Mouse (Mus musculus): ENCODE measurements at regions not wholly inside any gene's neighbourhood (a gene's known extent, or its start where the extent isn't known, plus 50 kb on each side); places are given as distances from the start of the nearest gene placed in this dataset.

DNA sequence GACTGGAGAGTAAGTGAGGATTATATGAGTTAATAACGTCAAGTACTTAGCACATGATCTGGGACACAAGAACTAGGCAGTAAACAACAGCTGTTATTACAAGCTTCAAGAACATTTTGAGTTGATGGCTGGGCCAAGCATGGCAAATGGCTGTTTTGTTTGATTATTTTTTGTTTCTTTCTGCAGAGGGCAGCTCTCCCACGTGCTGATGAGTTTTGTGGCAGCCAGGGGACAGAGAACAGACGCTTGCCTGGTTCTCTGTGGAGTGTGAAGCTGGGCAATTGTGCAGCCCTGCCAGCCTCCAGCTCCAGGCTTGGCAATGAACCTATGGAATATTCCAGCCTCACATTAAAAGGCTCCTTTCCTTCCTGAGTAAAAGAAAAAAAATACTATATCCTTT lies 592.2 kb downstream of the Tox3 start:
- Histone ChIP-seq H3K4me2 (ENCODE audit: low read depth, low read length, severe bottlenecking) (no peak overlapping the region), H3K4me1 (replicated peaks; ENCODE audit: control insufficient read depth, insufficient read depth, low read length) (no peaks in the 10 kb centered on the region), H3K9me3 (ENCODE audit: control insufficient read depth, low read length) (no peaks in the 10 kb centered on the region), H3K9ac (ENCODE audit: low read length) (no peak overlapping the region), H3K36me3 (ENCODE audit: control insufficient read depth, insufficient read depth, low read length) (no peaks in the 10 kb centered on the region), H3K27me3 (ENCODE audit: control insufficient read depth, insufficient read depth, low read length) (no peaks in the 10 kb centered on the region), H3K27ac (ENCODE audit: low read depth, low read length) (no peak overlapping the region), H3K4me3 (ENCODE audit: low read depth, low read length) (no peak overlapping the region)
- ATAC-seq (replicated peaks; ENCODE audit: low FRiP score) (no peak), DNase-seq (ENCODE audit: low spot score) (no peak)
- WGBS, result 68% methylated on average over 3 of the region's 3 CpGs

DNA sequence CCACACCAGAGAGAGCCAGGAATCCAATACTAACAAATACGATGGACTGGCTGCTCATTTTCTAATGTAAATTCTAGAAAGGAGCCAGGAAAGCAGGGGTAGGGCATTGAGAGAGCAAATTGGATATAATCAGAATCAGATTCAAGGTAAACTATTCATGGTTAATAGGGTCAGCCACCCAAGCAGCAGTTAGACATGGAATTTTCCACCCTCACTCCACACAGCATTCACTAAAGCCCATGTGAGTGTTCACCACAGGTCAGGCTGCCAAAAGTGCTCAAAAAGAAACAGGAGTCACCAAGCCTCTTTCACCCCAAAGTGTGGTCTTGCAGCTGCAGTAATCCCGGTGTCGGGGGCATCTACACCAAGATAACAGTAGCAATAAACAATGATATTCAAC lies 596.9 kb downstream of the Tox3 start:
- Histone ChIP-seq H3K27ac (ENCODE audit: low read depth, low read length) (no peak overlapping the region), H3K27me3 (ENCODE audit: control insufficient read depth, insufficient read depth, low read length) (no peaks in the 10 kb centered on the region), H3K9ac (ENCODE audit: low read length) (no peak overlapping the region), H3K4me1 (replicated peaks; ENCODE audit: control insufficient read depth, insufficient read depth, low read length) (no peaks in the 10 kb centered on the region), H3K4me2 (ENCODE audit: low read depth, low read length, severe bottlenecking) (no peak overlapping the region), H3K4me3 (ENCODE audit: low read depth, low read length) (no peak overlapping the region), H3K36me3 (ENCODE audit: control insufficient read depth, insufficient read depth, low read length) (no peaks in the 10 kb centered on the region), H3K9me3 (ENCODE audit: control insufficient read depth, low read length) (no peaks in the 10 kb centered on the region)
- DNase-seq (ENCODE audit: low spot score), result no peak
- ATAC-seq (replicated peaks; ENCODE audit: low FRiP score), result no peak
- 90% methylated on average over 3 of the region's 3 CpGs for WGBS

DNA sequence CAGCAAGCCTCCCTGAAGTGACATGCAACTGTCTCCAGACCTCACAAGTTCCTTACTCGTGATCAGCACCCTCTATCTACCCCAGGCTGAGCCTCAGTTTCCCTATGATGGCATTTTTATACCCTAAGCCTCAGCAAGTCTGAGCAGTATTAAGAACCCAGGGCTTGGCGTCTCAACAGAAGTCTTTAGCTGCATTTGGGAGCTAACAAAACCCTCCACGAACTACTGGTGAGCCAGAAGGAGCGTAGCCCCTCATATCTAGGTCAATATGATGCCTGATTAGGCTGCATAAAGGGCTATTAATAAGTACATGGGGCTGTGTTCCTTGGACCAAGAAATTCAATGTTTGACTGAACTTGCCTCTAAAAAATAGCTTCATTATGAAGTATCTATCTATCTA lies 600.4 kb downstream of the Tox3 start:
- DNase-seq (ENCODE audit: low spot score), result no peak
- Histone ChIP-seq H3K9me3 (ENCODE audit: control insufficient read depth, low read length) (no peaks in the 10 kb centered on the region), H3K36me3 (ENCODE audit: control insufficient read depth, insufficient read depth, low read length) (no peaks in the 10 kb centered on the region), H3K27me3 (ENCODE audit: control insufficient read depth, insufficient read depth, low read length) (no peaks in the 10 kb centered on the region), H3K4me3 (ENCODE audit: low read depth, low read length) (no peak overlapping the region), H3K4me1 (replicated peaks; ENCODE audit: control insufficient read depth, insufficient read depth, low read length) (no peaks in the 10 kb centered on the region), H3K4me2 (ENCODE audit: low read depth, low read length, severe bottlenecking) (no peak overlapping the region), H3K27ac (ENCODE audit: low read depth, low read length) (no peak overlapping the region), H3K9ac (ENCODE audit: low read length) (no peak overlapping the region)
- 81% methylated on average over 4 of the region's 4 CpGs for WGBS
- no peak for ATAC-seq (replicated peaks; ENCODE audit: low FRiP score)

DNA sequence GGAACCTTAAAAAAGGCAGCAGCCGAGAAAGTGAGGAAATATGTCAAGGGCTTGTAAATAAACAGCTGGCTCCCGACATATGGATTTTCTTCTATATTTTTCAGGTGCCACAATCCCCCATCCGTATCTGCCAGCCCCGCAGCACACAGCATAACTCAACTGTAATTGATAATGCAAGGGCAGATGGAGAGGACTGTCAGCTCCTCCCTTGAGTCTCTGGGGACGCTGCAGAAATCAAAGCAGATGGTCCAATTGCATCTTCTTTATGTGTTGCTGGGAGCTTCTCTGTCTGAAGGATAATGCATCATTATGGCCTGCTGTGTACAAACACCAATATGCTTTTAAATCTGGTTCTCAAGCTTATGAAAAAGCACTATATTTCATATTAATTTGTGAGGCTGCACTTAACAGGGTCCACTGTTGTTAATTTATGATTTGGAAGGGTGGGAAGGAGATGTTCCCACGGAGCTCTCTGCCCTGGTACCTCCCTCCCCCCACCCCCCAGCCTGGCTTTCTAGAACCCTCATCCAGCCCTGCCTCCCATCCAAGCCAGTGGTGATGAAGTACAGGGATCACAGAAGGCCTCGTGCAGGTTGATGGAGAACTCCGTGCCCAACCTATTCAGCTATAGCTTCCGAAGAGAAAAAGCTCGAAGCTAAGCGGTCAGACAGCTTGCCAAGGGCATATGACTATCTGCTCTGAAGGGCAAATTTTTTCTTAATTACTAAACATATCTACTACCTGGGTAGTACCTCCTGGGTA lies 603.7 kb downstream of the Tox3 start:
- no peaks in the 10 kb centered on the region for H3K9me3 ChIP-seq (ENCODE audit: control insufficient read depth, low read length)
- no peak overlapping the region for H3K4me3 ChIP-seq (ENCODE audit: low read depth, low read length)
- H3K9ac ChIP-seq (ENCODE audit: low read length), result no peak overlapping the region
- no peaks in the 10 kb centered on the region for H3K4me1 ChIP-seq (replicated peaks; ENCODE audit: control insufficient read depth, insufficient read depth, low read length)
- no peak overlapping the region for H3K4me2 ChIP-seq (ENCODE audit: low read depth, low read length, severe bottlenecking)
- DNase-seq (ENCODE audit: low spot score) (no peak), ATAC-seq (replicated peaks; ENCODE audit: low FRiP score) (no peak)
- H3K27me3 ChIP-seq (ENCODE audit: control insufficient read depth, insufficient read depth, low read length), result no peaks in the 10 kb centered on the region
- H3K27ac ChIP-seq (ENCODE audit: low read depth, low read length), result no peak overlapping the region
- 81% methylated on average over 11 of the region's 11 CpGs for WGBS
- no peaks in the 10 kb centered on the region for H3K36me3 ChIP-seq (ENCODE audit: control insufficient read depth, insufficient read depth, low read length)

DNA sequence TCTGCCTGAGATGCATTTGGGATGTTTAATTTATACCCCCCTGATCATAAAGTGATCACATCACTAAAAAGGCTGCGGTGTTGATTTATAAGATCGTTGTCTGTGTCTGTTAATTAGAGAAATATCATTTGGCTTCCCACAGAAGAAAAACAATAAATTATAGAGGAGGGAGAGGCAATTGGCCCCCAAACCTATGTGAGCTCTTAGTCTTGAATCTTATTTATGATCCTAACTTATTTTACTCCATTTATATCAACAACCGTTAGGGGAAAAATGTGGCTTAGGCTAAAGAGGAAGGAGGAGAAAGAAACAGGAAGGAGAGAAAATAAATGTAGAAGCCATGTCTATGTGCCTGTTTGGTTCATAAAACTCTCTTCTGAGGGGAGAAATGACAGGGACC lies 609.5 kb downstream of the Tox3 start:
- no peaks in the 10 kb centered on the region for H3K9me3 ChIP-seq (ENCODE audit: control insufficient read depth, low read length)
- H3K27ac ChIP-seq (ENCODE audit: low read depth, low read length), result no peak overlapping the region
- no peak for DNase-seq (ENCODE audit: low spot score)
- no peak for ATAC-seq (replicated peaks; ENCODE audit: low FRiP score)
- no peak overlapping the region for H3K4me2 ChIP-seq (ENCODE audit: low read depth, low read length, severe bottlenecking)
- H3K4me3 ChIP-seq (ENCODE audit: low read depth, low read length), result no peak overlapping the region
- no peaks in the 10 kb centered on the region for H3K4me1 ChIP-seq (replicated peaks; ENCODE audit: control insufficient read depth, insufficient read depth, low read length)
- no peak overlapping the region for H3K9ac ChIP-seq (ENCODE audit: low read length)
- no peaks in the 10 kb centered on the region for H3K36me3 ChIP-seq (ENCODE audit: control insufficient read depth, insufficient read depth, low read length)
- 91% methylated on average over 3 of the region's 3 CpGs for WGBS
- no peaks in the 10 kb centered on the region for H3K27me3 ChIP-seq (ENCODE audit: control insufficient read depth, insufficient read depth, low read length)

DNA sequence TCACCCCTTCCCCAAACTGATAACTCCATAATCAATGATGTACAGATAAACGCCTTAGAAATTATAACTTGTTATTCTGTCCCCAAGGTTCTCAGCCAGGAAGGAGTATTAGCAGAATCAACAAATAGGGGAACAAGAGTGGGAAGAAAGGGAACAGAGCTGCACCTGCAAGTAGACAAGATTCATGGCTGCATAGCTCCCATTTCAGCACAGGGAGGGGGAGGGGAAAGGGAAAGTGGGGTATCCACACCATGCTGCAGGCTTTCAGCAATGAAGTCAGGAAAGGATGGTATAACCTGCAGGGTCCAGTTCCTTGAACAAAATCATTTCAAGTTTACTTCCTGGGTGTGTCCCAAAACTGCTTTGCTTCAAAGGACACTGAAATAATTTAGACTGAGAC lies 610.5 kb downstream of the Tox3 start:
- Histone ChIP-seq H3K4me2 (ENCODE audit: low read depth, low read length, severe bottlenecking) (no peak overlapping the region), H3K9me3 (ENCODE audit: control insufficient read depth, low read length) (no peaks in the 10 kb centered on the region), H3K9ac (ENCODE audit: low read length) (no peak overlapping the region), H3K27me3 (ENCODE audit: control insufficient read depth, insufficient read depth, low read length) (no peaks in the 10 kb centered on the region), H3K36me3 (ENCODE audit: control insufficient read depth, insufficient read depth, low read length) (no peaks in the 10 kb centered on the region), H3K27ac (ENCODE audit: low read depth, low read length) (no peak overlapping the region), H3K4me1 (replicated peaks; ENCODE audit: control insufficient read depth, insufficient read depth, low read length) (no peaks in the 10 kb centered on the region), H3K4me3 (ENCODE audit: low read depth, low read length) (no peak overlapping the region)
- 78% methylated on average over 1 of the region's 1 CpGs for WGBS
- ATAC-seq (replicated peaks; ENCODE audit: low FRiP score) (no peak), DNase-seq (ENCODE audit: low spot score) (no peak)

DNA sequence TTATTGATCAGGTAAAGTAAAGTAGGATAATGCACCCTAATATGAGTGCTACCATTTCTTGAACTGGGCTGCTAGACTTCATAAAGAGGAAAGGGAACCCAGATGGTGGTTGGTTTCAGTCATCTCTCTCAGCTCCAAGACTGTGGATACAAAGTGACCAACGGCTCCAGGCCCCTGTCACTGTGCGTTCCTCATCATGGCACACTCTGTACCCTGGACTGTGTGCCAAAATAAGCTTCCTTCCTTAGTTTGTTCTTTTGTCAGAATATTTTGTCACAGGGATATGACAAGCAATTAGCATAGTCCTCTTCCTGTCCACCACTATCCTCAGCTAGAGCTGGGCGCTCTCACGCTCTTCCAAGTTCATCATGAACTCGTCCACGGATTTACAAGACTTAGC lies 620.9 kb downstream of the Tox3 start:
- ATAC-seq (replicated peaks; ENCODE audit: low FRiP score) (no peak), DNase-seq (ENCODE audit: low spot score) (no peak)
- WGBS, result 93% methylated on average over 6 of the region's 6 CpGs
- H3K9me3 ChIP-seq (ENCODE audit: control insufficient read depth, low read length), result no peaks in the 10 kb centered on the region
- no peak overlapping the region for H3K9ac ChIP-seq (ENCODE audit: low read length)
- H3K27ac ChIP-seq (ENCODE audit: low read depth, low read length), result no peak overlapping the region
- no peaks in the 10 kb centered on the region for H3K27me3 ChIP-seq (ENCODE audit: control insufficient read depth, insufficient read depth, low read length)
- no peaks in the 10 kb centered on the region for H3K36me3 ChIP-seq (ENCODE audit: control insufficient read depth, insufficient read depth, low read length)
- H3K4me3 ChIP-seq (ENCODE audit: low read depth, low read length), result no peak overlapping the region
- H3K4me1 ChIP-seq (replicated peaks; ENCODE audit: control insufficient read depth, insufficient read depth, low read length), result no peaks in the 10 kb centered on the region
- H3K4me2 ChIP-seq (ENCODE audit: low read depth, low read length, severe bottlenecking), result no peak overlapping the region

DNA sequence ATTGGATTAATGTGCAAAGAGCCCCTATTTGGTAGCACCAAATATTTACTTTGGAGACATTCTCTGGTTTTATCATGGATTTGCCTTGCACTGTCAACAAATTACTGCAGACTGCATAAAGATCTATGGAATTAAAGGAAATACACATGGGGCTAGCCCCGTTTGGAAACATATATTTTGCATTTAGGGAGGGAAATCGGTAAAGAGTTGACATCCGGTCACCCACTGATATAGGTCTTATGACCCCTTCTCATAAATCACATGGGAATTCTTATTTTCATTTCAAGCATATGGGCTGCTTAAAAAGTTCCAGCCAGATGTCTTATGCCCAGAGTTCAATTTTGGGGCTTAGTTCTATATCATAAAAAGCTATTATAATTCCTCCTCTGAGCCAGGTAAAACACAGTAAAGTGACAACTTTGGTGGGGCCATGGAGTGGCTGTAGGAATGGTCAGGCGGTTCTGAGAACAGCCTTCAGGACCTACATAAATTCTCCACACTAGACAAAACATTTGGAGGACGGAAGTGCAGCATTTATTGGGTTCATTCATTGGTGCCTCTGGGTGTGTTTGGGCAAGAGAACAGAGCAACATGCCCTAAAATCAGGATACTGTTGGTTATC lies 626.3 kb downstream of the Tox3 start:
- no peak overlapping the region for H3K4me2 ChIP-seq (ENCODE audit: low read depth, low read length, severe bottlenecking)
- no peak overlapping the region for H3K27ac ChIP-seq (ENCODE audit: low read depth, low read length)
- WGBS, result 81% methylated on average over 5 of the region's 5 CpGs
- H3K4me3 ChIP-seq (ENCODE audit: low read depth, low read length), result no peak overlapping the region
- ATAC-seq (replicated peaks; ENCODE audit: low FRiP score), result no peak
- H3K9ac ChIP-seq (ENCODE audit: low read length), result no peak overlapping the region
- no peak for DNase-seq (ENCODE audit: low spot score)
- H3K36me3 ChIP-seq (ENCODE audit: control insufficient read depth, insufficient read depth, low read length), result no peaks in the 10 kb centered on the region
- H3K9me3 ChIP-seq (ENCODE audit: control insufficient read depth, low read length), result no peaks in the 10 kb centered on the region
- no peaks in the 10 kb centered on the region for H3K27me3 ChIP-seq (ENCODE audit: control insufficient read depth, insufficient read depth, low read length)
- H3K4me1 ChIP-seq (replicated peaks; ENCODE audit: control insufficient read depth, insufficient read depth, low read length), result no peaks in the 10 kb centered on the region

DNA sequence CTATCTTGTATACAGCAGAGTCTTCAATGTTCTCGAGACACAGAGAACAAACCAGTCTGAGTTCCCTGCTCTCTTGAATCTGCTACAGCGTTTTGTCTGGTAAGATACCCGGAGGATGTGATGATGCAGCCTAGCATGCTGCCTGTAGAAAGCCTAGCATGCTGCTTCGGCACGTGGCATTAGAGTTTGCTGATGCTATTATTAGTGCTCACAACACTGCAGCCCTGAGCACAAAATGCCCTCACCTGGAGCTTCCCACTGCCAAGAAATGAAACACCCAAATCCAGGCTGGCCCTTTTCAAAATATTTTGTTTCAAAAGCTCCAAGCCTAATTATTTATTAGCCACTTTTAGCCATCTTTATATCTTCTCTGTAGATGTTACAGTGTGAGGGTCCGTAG lies 634.3 kb downstream of the Tox3 start:
- DNase-seq (ENCODE audit: low spot score) (no peak), ATAC-seq (replicated peaks; ENCODE audit: low FRiP score) (no peak)
- WGBS, result 82% methylated on average over 6 of the region's 6 CpGs
- Histone ChIP-seq H3K36me3 (ENCODE audit: control insufficient read depth, insufficient read depth, low read length) (no peaks in the 10 kb centered on the region), H3K4me1 (replicated peaks; ENCODE audit: control insufficient read depth, insufficient read depth, low read length) (no peaks in the 10 kb centered on the region), H3K4me2 (ENCODE audit: low read depth, low read length, severe bottlenecking) (no peak overlapping the region), H3K9me3 (ENCODE audit: control insufficient read depth, low read length) (no peaks in the 10 kb centered on the region), H3K9ac (ENCODE audit: low read length) (no peak overlapping the region), H3K27ac (ENCODE audit: low read depth, low read length) (no peak overlapping the region), H3K4me3 (ENCODE audit: low read depth, low read length) (no peak overlapping the region), H3K27me3 (ENCODE audit: control insufficient read depth, insufficient read depth, low read length) (no peaks in the 10 kb centered on the region)
